Mouse (Mus musculus): ENCODE measurements around the gene Pgam5. TPM values are rescaled to one million over a fixed set of nuclear protein-coding genes. Genes with fewer than 3 reads are reported as not detected.

Gene Pgam5
- total RNA-seq, 2 experiments from 2014 or later = 41.4 to 42.7 TPM

DNA sequence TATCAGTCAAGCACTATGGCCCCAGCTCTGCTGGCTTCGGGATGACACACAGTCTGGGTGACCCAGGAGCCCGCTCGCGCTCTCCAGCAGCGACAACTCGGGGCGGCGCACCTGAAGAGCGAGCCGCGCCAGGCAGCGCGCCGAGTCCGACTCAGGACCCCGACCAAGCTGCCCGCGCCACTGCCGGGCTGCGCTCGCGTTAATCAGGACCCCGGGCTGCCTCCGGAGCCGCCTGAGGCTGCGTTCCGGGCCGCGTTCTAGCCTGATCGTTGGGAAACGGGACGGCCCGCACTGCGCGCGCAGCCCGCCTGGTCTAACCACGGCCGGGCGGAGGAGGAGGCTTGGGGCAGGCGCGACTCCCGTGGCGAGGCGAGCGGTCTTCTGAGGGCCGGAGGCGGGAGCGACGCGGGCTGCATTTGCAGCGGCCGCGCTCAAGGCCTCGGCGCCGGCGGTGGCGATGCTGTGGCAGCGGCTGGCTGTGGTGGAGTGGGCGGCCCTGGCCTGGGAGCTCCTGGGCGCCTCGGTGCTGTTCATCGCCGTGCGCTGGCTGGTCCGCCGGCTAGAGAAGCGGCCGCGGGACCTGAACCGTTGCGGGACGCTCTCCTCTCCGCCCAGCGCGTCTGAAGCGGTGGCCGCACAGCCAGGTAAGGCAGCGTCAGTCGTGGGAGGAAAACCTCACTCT is 38.8 kb downstream of the Pgam5 start, which contains the start of gene Ankle2:
Ankle2 (plus strand) TSS at position 225 of the 682 bp plus-strand sequence.
- peak; percentile 96 for DNase-seq

DNA sequence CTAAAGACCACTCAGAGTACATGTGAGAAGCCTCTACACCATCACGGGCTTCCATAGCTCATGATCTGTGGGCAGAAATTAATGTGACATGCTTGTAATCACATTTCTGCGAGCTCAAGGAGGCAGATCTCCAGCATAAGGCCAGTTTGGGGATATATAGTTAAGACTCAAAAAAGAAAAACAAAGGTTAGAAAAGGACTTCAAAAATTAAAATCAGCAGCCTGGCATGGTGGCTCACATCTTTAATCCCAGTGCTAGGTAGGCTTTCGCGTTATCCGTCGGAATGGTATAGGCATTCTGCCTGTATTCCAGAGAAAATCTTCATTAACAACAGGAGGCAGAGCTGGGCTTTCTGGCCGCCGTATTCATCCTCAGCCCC is 39.3 kb downstream of the Pgam5 start:
- DNase-seq = no peak

DNA sequence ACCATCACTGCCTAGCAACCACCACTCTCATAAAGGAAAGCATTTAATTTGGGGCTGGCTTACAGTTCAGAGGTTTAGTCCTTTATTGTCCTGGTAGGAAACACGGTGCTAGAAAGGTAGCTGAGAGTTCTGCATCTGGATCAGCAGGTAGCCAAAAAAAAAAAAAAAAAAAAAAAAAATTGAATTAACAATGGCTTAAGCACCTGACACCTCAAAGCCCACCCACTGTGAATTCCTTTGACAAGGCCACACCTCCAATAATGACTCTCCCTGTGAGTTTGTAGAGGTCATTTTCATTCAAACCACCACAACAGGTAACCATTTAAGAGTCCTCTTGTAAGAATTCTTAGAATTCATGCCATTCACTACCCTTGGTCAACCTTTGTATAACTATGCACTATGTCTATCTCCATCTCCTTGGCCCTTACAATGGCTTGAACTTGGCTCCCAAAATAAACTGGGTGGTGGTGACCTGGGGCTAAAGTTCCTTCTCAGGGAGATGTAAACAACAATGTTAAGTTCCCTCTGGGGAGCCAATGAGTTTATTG is 42.3 kb downstream of the Pgam5 start:
- DNase-seq = no peak

DNA sequence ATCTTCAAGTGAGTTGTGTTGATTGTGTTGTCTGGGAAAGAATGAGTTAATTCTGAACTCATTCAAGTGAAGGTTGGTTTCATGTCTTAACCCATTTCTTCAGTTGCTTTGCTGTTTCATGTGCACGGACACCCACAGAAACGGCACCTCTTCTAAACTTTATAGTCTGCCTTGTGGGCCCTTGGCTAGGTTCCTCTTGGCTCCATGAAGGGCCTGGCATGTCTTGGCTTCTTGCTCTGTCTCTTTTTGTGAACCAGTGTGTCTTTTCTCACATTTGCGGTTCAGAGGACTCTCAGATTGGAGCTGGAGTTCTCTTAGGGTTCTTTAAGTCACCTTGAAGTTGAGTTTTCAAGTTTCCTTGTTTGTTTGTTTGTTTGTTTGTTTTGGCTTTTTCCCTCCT is 44.7 kb downstream of the Pgam5 start:
- DNase-seq = no peak

DNA sequence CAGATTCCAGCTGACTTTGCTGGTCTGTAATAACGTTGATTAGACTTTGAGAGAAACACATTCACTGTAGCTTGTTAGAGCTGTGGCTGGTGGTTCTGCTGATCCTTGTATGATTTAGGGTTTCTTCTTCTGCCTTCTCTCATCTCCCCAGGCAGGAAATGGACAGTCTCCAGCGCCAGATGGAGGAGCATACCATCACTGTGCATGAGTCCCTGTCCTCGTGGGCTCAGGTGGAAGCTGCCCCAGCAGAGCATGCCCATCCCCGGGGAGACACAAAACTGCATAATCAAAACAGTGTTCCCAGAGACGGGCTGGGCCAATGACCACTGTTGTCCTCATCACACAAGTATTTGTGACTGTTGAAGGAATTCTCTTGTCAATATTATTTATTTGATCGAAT is 47.0 kb downstream of the Pgam5 start:
- DNase-seq = no peak

DNA sequence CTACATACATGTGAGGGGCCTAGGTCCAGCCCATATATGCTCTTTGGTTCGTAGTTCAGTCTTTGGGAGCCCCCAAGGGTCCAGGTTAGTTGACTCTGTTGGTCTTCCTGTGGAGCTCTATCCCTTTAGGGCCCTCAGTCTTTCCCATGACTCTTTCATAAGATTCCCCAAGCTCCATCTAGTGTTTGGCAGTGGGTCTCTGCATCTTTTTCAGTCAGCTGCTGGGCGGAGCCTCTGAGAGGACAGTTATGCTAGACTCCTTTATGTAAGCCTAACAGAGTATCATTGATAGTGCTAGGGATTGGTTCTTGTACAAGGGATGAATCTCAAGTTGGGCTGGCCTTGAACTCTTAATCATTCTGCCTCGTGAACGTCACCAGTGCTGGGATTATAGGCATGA is 49.4 kb downstream of the Pgam5 start:
- DNase-seq = no peak

DNA sequence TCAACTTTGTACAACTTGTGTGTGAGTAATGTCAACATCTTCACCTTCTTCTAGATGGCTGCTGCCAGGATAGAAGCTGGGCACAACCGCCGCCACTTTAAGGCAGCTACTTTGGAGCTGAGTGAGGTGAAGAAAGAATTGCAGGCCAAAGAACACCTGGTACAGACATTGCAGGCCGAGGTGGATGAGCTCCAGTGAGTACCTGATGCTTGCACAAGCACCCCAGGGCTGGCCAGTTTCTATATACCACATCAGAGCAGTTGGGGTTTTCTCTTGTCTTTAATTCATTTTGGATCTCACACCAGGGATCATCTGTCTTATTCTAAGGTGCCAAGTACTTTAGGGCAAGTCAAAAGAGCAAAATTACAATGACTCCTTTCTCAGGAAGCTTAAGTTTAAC is 52.9 kb downstream of the Pgam5 start:
- no peak for DNase-seq

DNA sequence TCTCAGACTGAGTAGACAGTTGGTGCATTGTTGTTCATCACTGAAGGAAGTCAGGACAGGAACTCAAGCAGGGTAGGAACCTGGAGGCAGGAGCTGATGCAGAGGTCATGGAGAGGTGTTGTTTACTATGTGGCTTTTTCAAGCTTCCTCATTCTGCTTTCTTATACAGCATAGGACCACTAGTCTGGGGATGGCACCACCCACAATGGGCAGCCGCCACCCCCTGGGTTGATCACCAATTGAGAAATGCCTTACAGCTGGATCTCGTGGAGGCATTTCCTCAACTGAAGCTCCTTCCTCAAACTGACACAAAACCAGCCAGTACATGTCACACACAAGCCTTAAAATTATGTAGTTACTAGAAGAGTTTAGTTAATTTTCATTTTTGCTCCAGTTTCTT is 58.4 kb downstream of the Pgam5 start:
- DNase-seq = no peak

Other genes with a start within 250 kb of the Pgam5 start
- gene Gm17655, start 197.4 kb downstream of the Pgam5 start, total RNA-seq (2021) = 1 to 10 TPM; 3.4 to 7.9 TPM
- under 1 TPM; 0.33 to 0.58 TPM for gene Gm35315, start 175.5 kb downstream of the Pgam5 start, total RNA-seq (2021)
- under 1 TPM; 0.18 to 0.42 TPM for gene Plcxd1, start 169.9 kb downstream of the Pgam5 start, total RNA-seq (2021)
- gene Gtpbp6, start 161.7 kb downstream of the Pgam5 start, total RNA-seq (2021) = 10 to 100 TPM; 44.4 to 54.2 TPM
- gene Zfp605, start 159.8 kb downstream of the Pgam5 start, total RNA-seq (2021) = 1 to 10 TPM; 3.8 to 5.1 TPM
- gene Chfr, start 134.1 kb downstream of the Pgam5 start, total RNA-seq (2021) = 10 to 100 TPM; 34.3 to 44.4 TPM
- 10 to 100 TPM; 31.6 to 37.8 TPM for gene Golga3, start 93.2 kb downstream of the Pgam5 start, total RNA-seq (2021)
- gene Ankle2, start 38.9 kb downstream of the Pgam5 start, total RNA-seq (2021) = 10 to 100 TPM; 37.1 to 40.6 TPM
- gene Pxmp2, start 16.3 kb upstream of the Pgam5 start, total RNA-seq (2021) = 10 to 100 TPM; 26.8 to 46.1 TPM
- 10 to 100 TPM in 1 of 2 experiments, 1 to 10 TPM in 1; 7.6 to 12.0 TPM for gene Pole, start 16.4 kb upstream of the Pgam5 start, total RNA-seq (2021)
- gene P2rx2, start 73.3 kb upstream of the Pgam5 start, total RNA-seq (2021) = under 1 TPM; 0.63 to 0.97 TPM
- gene Lrcol1, start 74.8 kb upstream of the Pgam5 start, total RNA-seq (2021) = not detected
- gene Fbrsl1, start 178.6 kb upstream of the Pgam5 start, total RNA-seq (2021) = 10 to 100 TPM; 54.5 to 63.6 TPM

Data from adrenal gland, postnatal 10 days (tissue).